Mouse (Mus musculus): ENCODE results near the gene Chrm5. TPM values are rescaled to one million over a fixed set of nuclear protein-coding genes. Genes with fewer than 3 reads are reported as not detected.

The Chrm5 gene
- polyA plus RNA-seq, 1 experiment: not detected

GRCm38 (mm10) chr2:112484886-112485285 is 4.3 kb upstream of the Chrm5 start:
- Histone ChIP-seq H3K79me2 (ENCODE audit: control insufficient read depth, insufficient read depth) (no peaks in the 10 kb centered on the region), H3K27me3 (ENCODE audit: control insufficient read depth, insufficient read depth, insufficient read length) (no peaks in the 10 kb centered on the region), H3K36me3 (ENCODE audit: control insufficient read depth, insufficient read depth) (no peaks in the 10 kb centered on the region), H3K4me3 (no peak overlapping the region), H3K4me2 (ENCODE audit: low read depth) (no peak overlapping the region), H3ac (ENCODE audit: control insufficient read depth, insufficient read length) (no peak overlapping the region)
- TF ChIP-seq MYOD1 (IDR thresholded peaks at IDR 0.05; ENCODE audit: control insufficient read depth in 1 of 3, insufficient read length in 2 of 3, low read depth in 2 of 3) (no peak), E2F4 (IDR thresholded peaks at IDR 0.05; ENCODE audit: insufficient read depth) (no peak), MYOG (IDR thresholded peaks at IDR 0.05; ENCODE audit: control insufficient read depth in 1 of 3, insufficient read depth in 1 of 3, insufficient read length in 2 of 3, low read depth in 2 of 3) (no peak), CEBPB (IDR thresholded peaks at IDR 0.05; ENCODE audit: insufficient read depth, poor library complexity, severe bottlenecking) (no peak), TCF3 (IDR thresholded peaks at IDR 0.05; ENCODE audit: insufficient read length, low read depth) (no peak), REST (IDR thresholded peaks at IDR 0.05; ENCODE audit: insufficient read depth, insufficient read length) (no peak), POLR2A (IDR thresholded peaks at IDR 0.05; ENCODE audit: insufficient read length, low read depth) (no peak), MAX (IDR thresholded peaks at IDR 0.05; ENCODE audit: low read depth) (no peak), POLR2AphosphoS2 (IDR thresholded peaks at IDR 0.05; ENCODE audit: insufficient read length, low read depth) (no peak), TCF12 (IDR thresholded peaks at IDR 0.05; ENCODE audit: insufficient read depth, poor library complexity, severe bottlenecking) (no peak), USF1 (IDR thresholded peaks at IDR 0.05; ENCODE audit: low read depth) (no peak), SRF (IDR thresholded peaks at IDR 0.05; ENCODE audit: control insufficient read depth, insufficient read length, low read depth) (no peak)

- H3K4me3 ChIP-seq: no peak overlapping the region
- H3K27me3 ChIP-seq (ENCODE audit: control insufficient read depth, insufficient read depth, insufficient read length): no peaks in the 10 kb centered on the region
- H3K79me2 ChIP-seq (ENCODE audit: control insufficient read depth, insufficient read depth): no peaks in the 10 kb centered on the region
- H3K4me2 ChIP-seq (ENCODE audit: low read depth): no peak overlapping the region
- TF ChIP-seq MYOG (IDR thresholded peaks at IDR 0.05; ENCODE audit: control insufficient read depth in 1 of 3, insufficient read depth in 1 of 3, insufficient read length in 2 of 3, low read depth in 2 of 3) (no peak), MYOD1 (IDR thresholded peaks at IDR 0.05; ENCODE audit: control insufficient read depth in 1 of 3, insufficient read length in 2 of 3, low read depth in 2 of 3) (no peak), MAX (IDR thresholded peaks at IDR 0.05; ENCODE audit: low read depth) (no peak), POLR2AphosphoS2 (IDR thresholded peaks at IDR 0.05; ENCODE audit: insufficient read length, low read depth) (no peak), POLR2A (IDR thresholded peaks at IDR 0.05; ENCODE audit: insufficient read length, low read depth) (no peak), USF1 (IDR thresholded peaks at IDR 0.05; ENCODE audit: low read depth) (no peak), CEBPB (IDR thresholded peaks at IDR 0.05; ENCODE audit: insufficient read depth, poor library complexity, severe bottlenecking) (no peak), TCF3 (IDR thresholded peaks at IDR 0.05; ENCODE audit: insufficient read length, low read depth) (no peak), TCF12 (IDR thresholded peaks at IDR 0.05; ENCODE audit: insufficient read depth, poor library complexity, severe bottlenecking) (no peak)
- no peak overlapping the region for H3ac ChIP-seq (ENCODE audit: control insufficient read depth, insufficient read length)
- H3K36me3 ChIP-seq (ENCODE audit: control insufficient read depth, insufficient read depth): no peaks in the 10 kb centered on the region
These were observed 2.7 kb upstream of the Chrm5 start for GRCm38 (mm10) chr2:112483334-112483651.

- TF ChIP-seq REST (IDR thresholded peaks at IDR 0.05; ENCODE audit: insufficient read depth, insufficient read length): no peak
- TF ChIP-seq USF1 (IDR thresholded peaks at IDR 0.05; ENCODE audit: low read depth): no peak
- TF ChIP-seq TCF3 (IDR thresholded peaks at IDR 0.05; ENCODE audit: insufficient read length, low read depth): no peak
- no peak for TF ChIP-seq TCF12 (IDR thresholded peaks at IDR 0.05; ENCODE audit: insufficient read depth, poor library complexity, severe bottlenecking)
- no peak for TF ChIP-seq MAX (IDR thresholded peaks at IDR 0.05; ENCODE audit: low read depth)
- no peak for TF ChIP-seq POLR2AphosphoS2 (IDR thresholded peaks at IDR 0.05; ENCODE audit: insufficient read length, low read depth)
- no peak overlapping the region for H3K4me3 ChIP-seq
- no peaks in the 10 kb centered on the region for H3K36me3 ChIP-seq (ENCODE audit: control insufficient read depth, insufficient read depth)
- no peak overlapping the region for H3K4me2 ChIP-seq (ENCODE audit: low read depth)
- no peak overlapping the region for H3ac ChIP-seq (ENCODE audit: control insufficient read depth, insufficient read length)
- H3K27me3 ChIP-seq (ENCODE audit: control insufficient read depth, insufficient read depth, insufficient read length): no peaks in the 10 kb centered on the region
- H3K79me2 ChIP-seq (ENCODE audit: control insufficient read depth, insufficient read depth): no peaks in the 10 kb centered on the region
These were observed 2.2 kb upstream of the Chrm5 start for GRCm38 (mm10) chr2:112482533-112483333.

GRCm38 (mm10) chr2:112481564-112481963 is 995 bp upstream of the Chrm5 start:
- no peaks in the 10 kb centered on the region for H3K27me3 ChIP-seq (ENCODE audit: control insufficient read depth, insufficient read depth, insufficient read length)
- no peak overlapping the region for H3K4me2 ChIP-seq (ENCODE audit: low read depth)
- H3K36me3 ChIP-seq (ENCODE audit: control insufficient read depth, insufficient read depth): no peaks in the 10 kb centered on the region
- H3K79me2 ChIP-seq (ENCODE audit: control insufficient read depth, insufficient read depth): no peaks in the 10 kb centered on the region
- H3K4me3 ChIP-seq: no peak overlapping the region
- no peak overlapping the region for H3ac ChIP-seq (ENCODE audit: control insufficient read depth, insufficient read length)
- TF ChIP-seq REST (IDR thresholded peaks at IDR 0.05; ENCODE audit: insufficient read depth, insufficient read length): no peak
- TF ChIP-seq MYOG (IDR thresholded peaks at IDR 0.05; ENCODE audit: control insufficient read depth in 1 of 3, insufficient read depth in 1 of 3, insufficient read length in 2 of 3, low read depth in 2 of 3): no peak
- no peak for TF ChIP-seq E2F4 (IDR thresholded peaks at IDR 0.05; ENCODE audit: insufficient read depth)
- no peak for TF ChIP-seq POLR2A (IDR thresholded peaks at IDR 0.05; ENCODE audit: insufficient read length, low read depth)
- TF ChIP-seq TCF12 (IDR thresholded peaks at IDR 0.05; ENCODE audit: insufficient read depth, poor library complexity, severe bottlenecking): no peak
- TF ChIP-seq CEBPB (IDR thresholded peaks at IDR 0.05; ENCODE audit: insufficient read depth, poor library complexity, severe bottlenecking): no peak
- TF ChIP-seq POLR2AphosphoS2 (IDR thresholded peaks at IDR 0.05; ENCODE audit: insufficient read length, low read depth): no peak
- no peak for TF ChIP-seq MYOD1 (IDR thresholded peaks at IDR 0.05; ENCODE audit: control insufficient read depth in 1 of 3, insufficient read length in 2 of 3, low read depth in 2 of 3)
- TF ChIP-seq TCF3 (IDR thresholded peaks at IDR 0.05; ENCODE audit: insufficient read length, low read depth): no peak

- H3K4me3 ChIP-seq: no peak overlapping the region
- no peaks in the 10 kb centered on the region for H3K36me3 ChIP-seq (ENCODE audit: control insufficient read depth, insufficient read depth)
- H3K79me2 ChIP-seq (ENCODE audit: control insufficient read depth, insufficient read depth): no peaks in the 10 kb centered on the region
- no peak overlapping the region for H3K4me2 ChIP-seq (ENCODE audit: low read depth)
- no peaks in the 10 kb centered on the region for H3K27me3 ChIP-seq (ENCODE audit: control insufficient read depth, insufficient read depth, insufficient read length)
- no peak overlapping the region for H3ac ChIP-seq (ENCODE audit: control insufficient read depth, insufficient read length)
- TF ChIP-seq MYOG (IDR thresholded peaks at IDR 0.05; ENCODE audit: control insufficient read depth in 1 of 3, insufficient read depth in 1 of 3, insufficient read length in 2 of 3, low read depth in 2 of 3): no peak
- no peak for TF ChIP-seq POLR2A (IDR thresholded peaks at IDR 0.05; ENCODE audit: insufficient read length, low read depth)
- no peak for TF ChIP-seq TCF3 (IDR thresholded peaks at IDR 0.05; ENCODE audit: insufficient read length, low read depth)
- no peak for TF ChIP-seq E2F4 (IDR thresholded peaks at IDR 0.05; ENCODE audit: insufficient read depth)
These were observed 4.0 kb downstream of the Chrm5 start for GRCm38 (mm10) chr2:112476554-112476953.

Measured in myocyte (in vitro differentiated cells).